Mouse (Mus musculus): Measurements from ENCODE around the gene M1ap.

DNA sequence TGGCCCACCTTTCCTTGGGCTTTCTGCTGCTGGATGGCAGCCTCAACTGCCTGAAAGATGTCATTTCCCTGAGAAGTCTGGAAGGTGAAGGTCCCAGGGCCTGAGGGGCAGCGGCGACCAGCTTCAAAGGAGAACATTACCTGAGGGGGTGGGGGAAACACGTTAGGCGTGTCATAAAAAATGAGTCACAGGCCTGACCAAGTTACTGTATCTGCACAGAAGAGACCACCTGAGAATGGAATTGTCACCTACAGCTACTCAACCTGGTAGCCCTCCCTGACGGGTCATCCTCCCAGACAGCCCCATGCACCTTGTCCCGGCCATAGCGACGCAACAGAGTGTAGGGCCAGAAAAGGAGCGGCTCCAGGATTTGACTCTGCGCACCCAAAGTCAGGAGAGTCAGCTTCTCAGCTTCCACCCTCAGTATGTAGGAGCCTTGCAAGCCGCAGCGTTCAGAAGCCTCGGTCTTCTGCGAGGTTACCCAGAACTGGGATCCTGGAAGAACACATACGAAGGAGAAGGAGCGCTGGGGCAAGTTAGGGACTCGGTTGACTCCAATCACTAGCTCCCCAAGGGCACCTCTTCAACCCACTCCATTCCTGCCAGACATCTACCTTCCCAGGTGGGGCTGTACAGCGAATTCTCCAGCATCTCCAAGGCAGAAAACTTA, 85.4 kb downstream of the M1ap start:
- TF ChIP-seq TCF12 (IDR thresholded peaks at IDR 0.05; ENCODE audit: insufficient read depth, poor library complexity, severe bottlenecking) (no peak), POLR2AphosphoS2 (IDR thresholded peaks at IDR 0.05; ENCODE audit: insufficient read length, low read depth) (no peak), POLR2A (IDR thresholded peaks at IDR 0.05; ENCODE audit: insufficient read length, low read depth) (no peak), MYOD1 (IDR thresholded peaks at IDR 0.05; ENCODE audit: control insufficient read depth in 1 of 3, insufficient read length in 2 of 3, low read depth in 2 of 3) (no peak), MAX (IDR thresholded peaks at IDR 0.05; ENCODE audit: low read depth) (no peak), TCF3 (IDR thresholded peaks at IDR 0.05; ENCODE audit: insufficient read length, low read depth) (no peak), REST (IDR thresholded peaks at IDR 0.05; ENCODE audit: insufficient read depth, insufficient read length) (no peak), CEBPB (IDR thresholded peaks at IDR 0.05; ENCODE audit: insufficient read depth, poor library complexity, severe bottlenecking) (no peak), USF1 (IDR thresholded peaks at IDR 0.05; ENCODE audit: low read depth) (no peak), SRF (IDR thresholded peaks at IDR 0.05; ENCODE audit: control insufficient read depth, insufficient read length, low read depth) (no peak), MYOG (IDR thresholded peaks at IDR 0.05; ENCODE audit: control insufficient read depth in 1 of 3, insufficient read depth in 1 of 3, insufficient read length in 2 of 3, low read depth in 2 of 3) (no peak), E2F4 (IDR thresholded peaks at IDR 0.05; ENCODE audit: insufficient read depth) (no peak)
